In genomic region chr11:99082098-99082497, GRCm38 (mm10) we compare ENCODE assay signal across 12 mouse cellular contexts. TPM values are rescaled to one million over a fixed set of nuclear protein-coding genes. Genes with fewer than 3 reads are reported as not detected.
DNase-seq lines count a peak whose midpoint lies in the region; ATAC-seq lines count a peak whose summit lies in the region.
"Had no signal": no experiment of that assay in that cellular context is flagged by ENCODE, and none has a peak within 500 bp of the region (broad histone marks: within the 10 kb centered on the region; RNA-seq: fewer than 3 reads in every experiment).

No protein-coding gene starts in this region.

- no peak for DNase-seq in heart, embryonic 10.5 days (ENCODE audit: low spot score)
- no peak for DNase-seq in heart, adult 8-10 months (ENCODE audit: low spot score)
- DNase-seq in ovary, adult 18-20 months (ENCODE audit: low spot score), result peak; percentile 60
- DNase-seq in ovary, postnatal 10 days (ENCODE audit: low spot score), result no peak
- DNase-seq: cerebellum, adult 2 months; kidney, adult 2 months had no signal

- peak overlapping the region; percentile 69 for H3K27ac ChIP-seq in heart, embryonic 10.5 days
- peak overlapping the region; percentile 63 for H3K27ac ChIP-seq in embryonic facial prominence, embryonic 15.5 days (replicated peaks)
- H3K27ac ChIP-seq in stomach, embryonic 16.5 days (ENCODE audit: low read length), result peak overlapping the region; percentile 76; the same call in 1 of the 2 replicates
- no peak overlapping the region for H3K27ac ChIP-seq in kidney, embryonic 16.5 days (ENCODE audit: low read length)
- no peak overlapping the region for H3K27ac ChIP-seq in forebrain, embryonic 16.5 days (ENCODE audit: low read length)

- ATAC-seq in embryonic facial prominence, embryonic 15.5 days (ENCODE audit: insufficient number of reproducible peaks, low FRiP score, low TSS enrichment, low read depth), result 0 out of 2 replicates have a peak, but pooled peaks have one; percentile 54
- peak; percentile 81; the same call in 1 of the 2 replicates for ATAC-seq in stomach, embryonic 16.5 days (ENCODE audit: insufficient read depth, low FRiP score)
- no peak for ATAC-seq in kidney, embryonic 16.5 days (ENCODE audit: low FRiP score, low TSS enrichment)
- ATAC-seq in forebrain, embryonic 16.5 days, result no peak
- ATAC-seq: CD4-positive, CD25-positive, alpha-beta regulatory T cell, adult 4 months had no signal

- H3K4me1 ChIP-seq in heart, embryonic 10.5 days, result peaks cover 27% of the 10 kb centered on the region
- peaks cover 56% of the 10 kb centered on the region for H3K4me1 ChIP-seq in embryonic facial prominence, embryonic 15.5 days
- peaks cover 21% of the 10 kb centered on the region for H3K4me1 ChIP-seq in stomach, embryonic 16.5 days (ENCODE audit: control insufficient read depth, insufficient read depth, low read length)
- H3K4me1 ChIP-seq in kidney, embryonic 16.5 days (ENCODE audit: insufficient read depth, low read length), result peaks cover 20% of the 10 kb centered on the region; the same call in 1 of the 2 replicates
- no peaks in the 10 kb centered on the region for H3K4me1 ChIP-seq in forebrain, embryonic 16.5 days (replicated peaks; ENCODE audit: control insufficient read depth, insufficient read depth, low read length)

- no peaks in the 10 kb centered on the region for H3K27me3 ChIP-seq in heart, embryonic 10.5 days (ENCODE audit: insufficient read depth, poor library complexity, severe bottlenecking)
- H3K27me3 ChIP-seq in embryonic facial prominence, embryonic 15.5 days, result no peaks in the 10 kb centered on the region
- H3K27me3 ChIP-seq in stomach, embryonic 16.5 days (ENCODE audit: control insufficient read depth, insufficient read depth, low read length), result no peaks in the 10 kb centered on the region
- no peaks in the 10 kb centered on the region for H3K27me3 ChIP-seq in kidney, embryonic 16.5 days (ENCODE audit: insufficient read depth, low read length)
- H3K27me3 ChIP-seq in forebrain, embryonic 16.5 days (replicated peaks; ENCODE audit: control insufficient read depth, insufficient read depth, low read length), result no peaks in the 10 kb centered on the region

- no peaks in the 10 kb centered on the region for H3K36me3 ChIP-seq in heart, embryonic 10.5 days
- 0 out of 2 replicates have a peak, but pooled peaks cover 3% of the 10 kb centered on the region for H3K36me3 ChIP-seq in embryonic facial prominence, embryonic 15.5 days
- no peaks in the 10 kb centered on the region for H3K36me3 ChIP-seq in stomach, embryonic 16.5 days (ENCODE audit: control insufficient read depth, insufficient read depth, low read length)
- no peaks in the 10 kb centered on the region for H3K36me3 ChIP-seq in kidney, embryonic 16.5 days (ENCODE audit: insufficient read depth, low read length)
- no peaks in the 10 kb centered on the region for H3K36me3 ChIP-seq in forebrain, embryonic 16.5 days (ENCODE audit: control insufficient read depth, insufficient read depth)

- no peak overlapping the region for H3K4me3 ChIP-seq in heart, embryonic 10.5 days
- H3K4me3 ChIP-seq in embryonic facial prominence, embryonic 15.5 days (replicated peaks), result no peak overlapping the region
- H3K4me3 ChIP-seq in stomach, embryonic 16.5 days (replicated peaks; ENCODE audit: low read length), result no peak overlapping the region
- no peak overlapping the region for H3K4me3 ChIP-seq in kidney, embryonic 16.5 days (ENCODE audit: low read length)
- H3K4me3 ChIP-seq in forebrain, embryonic 16.5 days (replicated peaks; ENCODE audit: low read length), result no peak overlapping the region
- H3K4me3 ChIP-seq: erythroblast, embryonic 14.5 days had no signal

- H3K4me2 ChIP-seq in embryonic facial prominence, embryonic 15.5 days (replicated peaks), result no peak overlapping the region
- no peak overlapping the region for H3K4me2 ChIP-seq in stomach, embryonic 16.5 days (ENCODE audit: low read depth, low read length)
- no peak overlapping the region for H3K4me2 ChIP-seq in kidney, embryonic 16.5 days (replicated peaks; ENCODE audit: low read depth, low read length)
- no peak overlapping the region for H3K4me2 ChIP-seq in forebrain, embryonic 16.5 days (ENCODE audit: low read length)

- H3K9me3 ChIP-seq in heart, embryonic 10.5 days, result no peaks in the 10 kb centered on the region
- no peaks in the 10 kb centered on the region for H3K9me3 ChIP-seq in embryonic facial prominence, embryonic 15.5 days (replicated peaks)
- H3K9me3 ChIP-seq in stomach, embryonic 16.5 days (replicated peaks; ENCODE audit: control insufficient read depth, low read length), result no peaks in the 10 kb centered on the region
- no peaks in the 10 kb centered on the region for H3K9me3 ChIP-seq in kidney, embryonic 16.5 days (ENCODE audit: low read length)
- H3K9me3 ChIP-seq in forebrain, embryonic 16.5 days (ENCODE audit: control insufficient read depth, low read length), result no peaks in the 10 kb centered on the region

- 69% methylated on average over 8 of the region's 8 CpGs for WGBS in heart, embryonic 10.5 days
- 34% methylated on average over 8 of the region's 8 CpGs for WGBS in embryonic facial prominence, embryonic 15.5 days
- WGBS in stomach, embryonic 16.5 days, result 45% methylated on average over 8 of the region's 8 CpGs
- WGBS in kidney, embryonic 16.5 days, result 53% methylated on average over 8 of the region's 8 CpGs
- WGBS in forebrain, embryonic 16.5 days, result 71% methylated on average over 8 of the region's 8 CpGs

- no peak overlapping the region for H3K9ac ChIP-seq in embryonic facial prominence, embryonic 15.5 days
- H3K9ac ChIP-seq in stomach, embryonic 16.5 days (ENCODE audit: low read length), result no peak overlapping the region
- H3K9ac ChIP-seq in kidney, embryonic 16.5 days (replicated peaks; ENCODE audit: low read length), result no peak overlapping the region
- no peak overlapping the region for H3K9ac ChIP-seq in forebrain, embryonic 16.5 days (replicated peaks; ENCODE audit: low read depth, low read length)

RNA-seq across cellular contexts. Expression of gene Tns4, which starts 7.0 kb away (rescaled TPM):
- 0.36 TPM in 2 replicates for polyA plus RNA-seq in heart, embryonic 10.5 days (2016; fragmentation: Nextera tagmentation; extraction: Ambion mirVana)
- total RNA-seq in heart, adult 8-10 months (2022), result under 1 TPM; 0.06 to 0.43 (median 0.16) TPM
- 2.7 and 2.8 TPM in 2 replicates for polyA plus RNA-seq in embryonic facial prominence, embryonic 15.5 days (2015; fragmentation: Nextera tagmentation; extraction: Ambion mirVana)
- 1.8 and 2.4 TPM in 2 replicates for polyA plus RNA-seq in stomach, embryonic 16.5 days (2015; fragmentation: Nextera tagmentation; extraction: Ambion mirVana)
- polyA plus RNA-seq in kidney, embryonic 16.5 days (2015; fragmentation: Nextera tagmentation; extraction: Ambion mirVana), result 0.17 and 0.22 TPM in 2 replicates
- not detected in 2 replicates for polyA plus RNA-seq in forebrain, embryonic 16.5 days (2015; fragmentation: Nextera tagmentation; extraction: Ambion mirVana)
- polyA plus RNA-seq: erythroblast, embryonic 14.5 days had no signal

RNA-seq across cellular contexts. Expression of gene Igfbp4, which starts 41.1 kb away (rescaled TPM):
- polyA plus RNA-seq in heart, embryonic 10.5 days (2016; fragmentation: Nextera tagmentation; extraction: Ambion mirVana), result 382 and 559 TPM in 2 replicates
- 10 to 100 TPM; 79.9 to 86.6 (median 84.1) TPM for total RNA-seq in heart, adult 8-10 months (2022)
- polyA plus RNA-seq in embryonic facial prominence, embryonic 15.5 days (2015; fragmentation: Nextera tagmentation; extraction: Ambion mirVana), result 1,352 and 1,417 TPM in 2 replicates
- 411 and 440 TPM in 2 replicates for polyA plus RNA-seq in stomach, embryonic 16.5 days (2015; fragmentation: Nextera tagmentation; extraction: Ambion mirVana)
- 771 and 832 TPM in 2 replicates for polyA plus RNA-seq in kidney, embryonic 16.5 days (2015; fragmentation: Nextera tagmentation; extraction: Ambion mirVana)
- polyA plus RNA-seq in forebrain, embryonic 16.5 days (2015; fragmentation: Nextera tagmentation; extraction: Ambion mirVana), result 147 and 167 TPM in 2 replicates

RNA-seq across cellular contexts. Expression of gene Top2a, which starts 58.1 kb away (rescaled TPM):
- 207 and 238 TPM in 2 replicates for polyA plus RNA-seq in heart, embryonic 10.5 days (2016; fragmentation: Nextera tagmentation; extraction: Ambion mirVana)
- total RNA-seq in heart, adult 8-10 months (2022), result 1 to 10 TPM in 2 of 4 experiments, under 1 TPM in 2; 0.41 to 3.2 (median 0.94) TPM
- 162 and 168 TPM in 2 replicates for polyA plus RNA-seq in embryonic facial prominence, embryonic 15.5 days (2015; fragmentation: Nextera tagmentation; extraction: Ambion mirVana)
- polyA plus RNA-seq in stomach, embryonic 16.5 days (2015; fragmentation: Nextera tagmentation; extraction: Ambion mirVana), result 186 and 188 TPM in 2 replicates
- 213 and 252 TPM in 2 replicates for polyA plus RNA-seq in kidney, embryonic 16.5 days (2015; fragmentation: Nextera tagmentation; extraction: Ambion mirVana)
- polyA plus RNA-seq in forebrain, embryonic 16.5 days (2015; fragmentation: Nextera tagmentation; extraction: Ambion mirVana), result 97.6 and 121 TPM in 2 replicates

Comparison
In these comparisons a context has a peak if more than half of its experiments do, and no peak if none do; other contexts are left out.
1. H3K27ac ChIP-seq: peak in heart, embryonic 10.5 days (single experiment), embryonic facial prominence, embryonic 15.5 days (single experiment) and stomach, embryonic 16.5 days (single experiment); none in kidney, embryonic 16.5 days (single experiment) and forebrain, embryonic 16.5 days (single experiment).
2. ATAC-seq: peak in embryonic facial prominence, embryonic 15.5 days (single experiment) and stomach, embryonic 16.5 days (single experiment); none in kidney, embryonic 16.5 days (single experiment) and forebrain, embryonic 16.5 days (single experiment).